Mouse (Mus musculus): ENCODE measurements around the gene Acsl6.

Gene Acsl6

DNA sequence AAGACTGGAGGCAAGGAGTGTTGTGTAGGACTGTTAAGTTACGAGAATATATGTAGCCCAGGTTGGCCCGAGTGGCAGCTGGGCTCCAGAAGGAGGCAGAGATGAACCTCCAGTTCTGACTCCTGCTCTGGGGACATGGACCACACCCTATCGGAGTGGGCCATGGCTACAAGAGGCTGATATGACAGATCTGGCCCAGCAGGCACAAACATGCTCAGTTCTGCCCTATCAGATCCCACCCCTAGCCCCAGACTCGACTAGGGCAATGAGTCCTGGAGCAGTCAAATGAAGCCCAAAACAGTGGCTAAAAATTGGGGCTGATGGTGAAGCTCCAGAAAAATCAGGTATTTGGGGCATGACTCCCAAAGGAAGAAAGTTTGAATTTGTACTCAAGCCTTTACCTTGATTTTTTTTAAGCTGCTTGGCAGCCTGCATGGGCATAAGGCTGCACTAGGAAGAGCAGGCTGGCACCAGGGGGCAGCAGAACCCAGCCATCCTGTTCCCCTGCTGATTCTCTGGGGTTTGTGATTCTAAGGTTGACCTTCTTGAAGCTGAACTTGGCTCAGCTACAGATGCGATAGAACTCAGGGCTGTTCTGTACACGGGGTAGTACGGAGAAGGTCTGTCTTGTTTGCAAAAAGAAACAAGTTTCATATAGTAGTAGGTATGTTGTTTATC, 3.7 kb downstream of the Acsl6 start:
- DNase-seq (ENCODE audit: low spot score), result peak; percentile 78

DNA sequence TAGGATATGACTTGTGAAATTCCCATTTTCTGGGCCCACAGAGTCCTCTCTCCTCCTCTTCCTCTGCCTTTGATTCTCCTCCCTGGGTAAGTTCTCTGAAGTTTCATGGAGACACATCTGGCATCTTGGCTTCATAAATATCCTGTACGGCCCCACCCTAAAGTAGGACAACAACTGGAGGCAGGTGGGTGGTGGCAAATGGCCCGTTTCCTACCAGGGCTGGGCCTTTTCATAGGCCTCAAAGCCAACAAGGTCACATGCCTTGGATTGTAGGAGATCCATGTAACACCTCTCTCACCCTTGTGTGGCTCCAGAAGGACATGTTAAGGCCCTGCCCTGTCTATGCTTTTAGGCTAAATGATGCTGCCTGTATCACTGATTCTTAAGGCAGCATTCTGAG, 7.0 kb downstream of the Acsl6 start:
- DNase-seq (ENCODE audit: low spot score), result no peak

DNA sequence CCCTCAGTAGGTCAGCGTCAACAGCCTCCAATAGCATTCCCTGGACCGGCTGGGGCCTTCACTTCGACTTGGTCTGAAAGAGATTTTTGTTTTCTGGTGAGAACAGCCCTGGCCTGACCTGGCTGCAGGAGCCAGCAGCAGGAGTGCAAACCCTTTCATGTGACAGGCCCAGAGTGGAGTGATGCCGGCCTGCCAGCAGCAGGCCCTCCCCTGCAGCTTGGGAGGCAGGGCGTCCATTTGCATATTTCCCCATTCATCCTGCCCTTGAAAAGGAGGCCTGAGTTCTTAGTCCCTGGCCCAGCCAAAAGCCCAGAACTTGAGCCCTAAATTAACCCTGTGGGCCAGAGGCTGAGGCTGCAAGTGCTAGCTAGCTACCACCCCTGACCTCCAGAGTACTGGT, 8.4 kb downstream of the Acsl6 start:
- DNase-seq (ENCODE audit: low spot score), result peak; percentile 50

DNA sequence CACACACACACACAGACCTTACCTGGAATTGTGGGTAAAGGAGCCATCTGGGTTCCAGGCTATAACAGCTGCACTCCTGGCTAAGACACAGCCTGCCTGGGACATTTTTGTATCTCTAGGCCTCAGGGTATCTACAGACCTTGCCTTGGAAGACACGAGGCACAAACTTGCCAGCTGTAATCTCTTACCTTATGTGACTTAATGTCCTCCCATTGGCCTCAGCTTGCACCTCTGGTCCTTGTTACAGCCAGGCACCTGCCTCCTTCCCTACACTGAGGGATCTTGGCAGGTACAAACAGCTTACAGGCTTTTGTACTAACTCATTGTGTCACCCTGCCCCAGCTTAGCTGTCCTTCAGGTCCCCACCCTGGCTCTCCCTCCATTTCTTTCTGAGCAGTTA, 9.0 kb downstream of the Acsl6 start:
- no peak for DNase-seq (ENCODE audit: low spot score)

DNA sequence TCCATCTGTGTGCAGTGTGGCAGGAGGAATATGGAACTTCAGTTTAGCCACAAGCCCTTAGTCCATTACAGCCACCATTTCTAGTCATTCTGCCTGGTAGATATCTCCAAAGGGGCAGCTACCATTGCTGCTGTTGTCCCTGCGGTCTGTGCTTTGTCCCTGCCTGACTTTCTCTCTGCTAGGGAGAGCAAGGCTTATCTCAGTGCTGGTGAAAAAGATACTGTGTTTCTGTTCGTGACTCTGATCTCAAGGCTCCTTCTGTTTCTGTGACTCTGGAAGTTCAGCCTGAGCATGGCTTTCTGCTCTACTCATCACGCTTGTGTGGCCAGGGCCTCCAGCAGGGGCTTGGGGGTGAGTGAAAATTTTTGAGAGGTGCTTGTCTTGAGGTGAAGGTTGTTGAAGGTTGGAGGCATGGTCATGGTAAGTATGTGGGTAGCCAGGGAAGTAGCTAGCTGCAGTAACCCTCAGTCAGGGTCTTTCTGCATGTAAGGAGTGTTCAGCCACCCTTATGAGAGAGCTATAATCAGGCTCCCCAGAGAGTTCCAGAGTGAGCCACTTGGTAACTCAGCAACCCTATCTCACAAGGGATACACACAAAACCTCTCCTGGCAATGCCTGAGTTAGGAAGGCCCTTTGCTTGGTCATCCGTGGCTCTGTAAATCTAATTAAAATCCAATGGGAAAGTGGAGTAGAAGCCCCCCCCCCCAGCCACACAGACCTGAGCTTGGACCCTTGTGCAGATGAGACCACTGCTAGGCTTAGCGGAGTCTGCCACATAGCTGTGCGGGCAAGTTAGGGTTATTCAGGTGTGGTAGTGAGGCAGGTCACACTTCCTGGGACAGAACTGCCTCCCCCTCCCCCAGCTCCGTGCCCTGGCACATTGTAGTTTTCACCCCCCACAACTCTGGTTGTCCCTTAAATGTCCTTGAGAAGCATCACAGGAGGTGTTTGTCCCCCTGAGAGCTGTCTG, 10.1 kb downstream of the Acsl6 start:
- DNase-seq (ENCODE audit: low spot score), result no peak

DNA sequence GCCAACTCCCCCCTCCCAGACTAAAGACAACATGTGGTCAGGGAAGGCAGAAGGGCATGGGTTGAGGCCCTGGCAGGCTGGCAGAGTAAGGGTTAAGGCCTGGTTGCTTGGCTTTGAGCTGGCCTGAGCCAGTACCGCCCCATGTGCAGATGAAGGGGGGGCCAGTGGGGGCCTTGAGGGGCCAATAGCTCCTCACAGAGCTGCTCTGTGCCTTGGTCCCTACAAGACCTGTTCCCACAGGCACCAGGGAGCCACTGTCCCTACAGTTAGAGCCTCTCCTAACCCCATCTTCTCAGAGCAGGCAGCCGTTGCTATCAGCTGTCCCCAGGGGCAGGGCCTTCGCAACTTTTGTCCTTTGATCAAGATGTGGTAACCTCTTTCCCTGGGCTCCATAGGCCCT, 11.1 kb downstream of the Acsl6 start:
- peak; percentile 30 for DNase-seq (ENCODE audit: low spot score)

DNA sequence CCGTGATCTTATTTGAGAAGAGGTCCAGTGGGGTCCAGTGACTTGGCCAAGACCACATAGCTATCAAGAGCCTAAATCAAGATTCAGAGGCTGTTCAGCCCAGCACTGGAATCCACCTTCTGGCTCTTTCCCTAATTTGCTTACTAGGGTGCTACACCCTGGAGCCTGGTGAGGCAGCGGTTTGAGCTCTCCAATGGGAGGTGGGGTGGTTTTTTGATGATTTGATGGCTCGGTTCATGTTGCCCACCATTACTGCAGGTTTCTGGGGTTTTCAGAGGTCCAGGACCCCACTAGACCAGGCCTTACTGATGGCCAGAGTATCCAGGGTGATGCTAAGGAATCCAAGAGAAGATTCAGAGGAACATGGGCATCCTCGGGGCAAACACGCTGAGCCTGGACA, 11.7 kb downstream of the Acsl6 start:
- DNase-seq (ENCODE audit: low spot score), result no peak

DNA sequence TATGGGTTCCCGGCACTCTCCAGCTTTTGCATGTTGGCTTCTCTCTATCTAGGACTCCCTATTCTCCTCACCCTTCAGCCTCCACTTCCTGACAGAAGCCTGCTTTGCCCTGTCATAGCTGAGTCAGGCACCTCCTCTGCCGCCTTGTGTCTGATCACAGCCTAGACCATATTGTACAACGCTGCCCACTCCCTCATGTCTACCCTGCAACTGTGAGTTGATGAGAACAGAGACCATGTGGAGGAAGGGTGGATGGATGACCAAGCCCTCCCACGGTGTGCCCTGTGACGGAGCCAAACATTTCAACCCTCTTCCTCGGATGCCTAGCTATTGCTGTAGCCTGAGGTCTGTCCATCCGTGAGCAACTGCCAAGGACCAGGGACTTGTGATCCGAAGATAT, 13.8 kb downstream of the Acsl6 start:
- DNase-seq (ENCODE audit: low spot score), result peak; percentile 49

DNA sequence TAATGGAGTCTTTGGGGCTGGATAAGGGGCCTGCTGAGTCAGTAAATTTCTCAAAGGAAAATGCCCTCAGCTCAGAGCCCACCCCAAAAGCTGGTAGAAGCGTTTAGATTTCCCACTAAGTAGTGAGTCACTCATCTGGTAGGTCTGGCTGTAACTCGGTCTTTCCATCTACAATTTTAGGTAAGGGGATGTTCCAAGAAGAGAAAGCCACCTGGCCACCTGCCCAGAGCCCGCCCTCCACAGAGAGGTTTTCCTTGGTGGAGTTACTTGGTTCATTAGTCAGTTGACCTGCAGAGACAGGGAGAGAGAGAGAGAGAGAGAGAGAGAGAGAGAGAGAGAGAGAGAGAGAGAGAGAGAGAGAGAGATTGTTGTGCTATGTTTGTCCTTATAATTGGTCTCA, 14.2 kb downstream of the Acsl6 start:
- DNase-seq (ENCODE audit: low spot score), result no peak

DNA sequence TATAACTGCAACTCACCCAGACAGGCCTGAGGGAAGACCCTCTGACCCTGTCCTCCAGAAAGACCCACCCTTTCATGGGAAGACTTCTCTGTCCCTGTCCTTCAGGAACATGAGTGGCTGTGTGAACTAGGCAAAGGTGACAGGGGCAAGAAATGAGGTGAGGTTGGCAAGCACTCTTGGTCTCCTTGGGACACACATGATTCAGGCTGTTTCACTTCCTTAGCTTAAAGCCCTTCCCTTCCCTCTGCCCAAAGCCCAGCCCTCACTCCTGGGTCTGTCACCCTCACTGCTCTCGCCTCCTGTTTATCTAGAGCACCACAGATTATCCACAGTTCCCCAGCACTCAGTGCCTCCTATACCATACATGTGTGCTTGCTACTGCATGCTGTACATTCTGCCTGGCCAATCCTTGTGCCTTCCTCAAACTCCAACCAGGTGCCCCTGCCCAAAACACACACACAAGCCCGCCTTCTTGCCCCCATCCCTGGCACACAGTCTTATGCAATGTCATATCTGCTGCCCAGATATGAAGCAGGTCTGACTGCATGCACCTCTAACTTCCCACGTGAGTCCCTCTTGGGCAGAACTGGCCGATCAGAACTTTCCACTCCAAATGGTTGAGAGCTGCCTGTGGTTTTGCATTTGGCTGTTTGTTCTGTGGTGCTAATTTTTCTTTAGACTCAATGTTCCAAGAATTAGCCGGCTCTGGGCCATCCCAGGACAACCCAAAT, 18.4 kb downstream of the Acsl6 start:
- DNase-seq (ENCODE audit: low spot score), result no peak

DNA sequence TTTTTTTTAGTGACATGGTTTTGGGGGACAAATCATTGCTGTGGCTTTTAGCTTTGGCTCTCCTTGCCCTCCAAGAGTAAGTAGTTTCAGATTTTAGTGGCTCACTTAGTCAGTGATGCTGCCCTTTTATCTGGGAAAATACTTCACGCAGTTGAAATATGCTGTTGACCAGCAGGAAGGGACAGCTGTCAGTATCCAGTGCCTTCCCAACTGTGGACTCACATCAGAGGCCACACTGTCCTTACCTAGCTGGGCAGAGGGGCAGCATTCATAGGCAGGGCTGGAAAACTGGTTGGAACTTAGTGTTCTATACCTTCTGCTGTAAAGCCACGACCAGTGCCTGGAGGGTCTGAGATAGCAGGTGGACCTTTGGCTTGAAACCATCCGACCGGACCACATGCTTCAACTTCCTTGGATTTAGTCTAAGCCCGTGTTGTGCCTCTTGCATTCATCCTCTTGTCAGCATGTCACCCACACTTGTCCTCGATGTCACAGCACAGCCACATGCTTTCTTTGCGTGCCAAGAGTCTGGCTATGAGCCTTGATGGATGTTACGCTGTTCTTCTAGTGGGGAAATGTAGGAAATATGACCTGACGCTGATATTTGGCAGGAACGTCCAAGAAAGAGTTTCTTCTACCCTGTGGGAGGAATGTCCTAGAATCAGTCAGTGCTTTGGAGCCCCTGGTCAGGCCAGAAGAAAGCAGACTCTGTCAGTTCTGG, 28.0 kb downstream of the Acsl6 start:
- DNase-seq (ENCODE audit: low spot score), result no peak

DNA sequence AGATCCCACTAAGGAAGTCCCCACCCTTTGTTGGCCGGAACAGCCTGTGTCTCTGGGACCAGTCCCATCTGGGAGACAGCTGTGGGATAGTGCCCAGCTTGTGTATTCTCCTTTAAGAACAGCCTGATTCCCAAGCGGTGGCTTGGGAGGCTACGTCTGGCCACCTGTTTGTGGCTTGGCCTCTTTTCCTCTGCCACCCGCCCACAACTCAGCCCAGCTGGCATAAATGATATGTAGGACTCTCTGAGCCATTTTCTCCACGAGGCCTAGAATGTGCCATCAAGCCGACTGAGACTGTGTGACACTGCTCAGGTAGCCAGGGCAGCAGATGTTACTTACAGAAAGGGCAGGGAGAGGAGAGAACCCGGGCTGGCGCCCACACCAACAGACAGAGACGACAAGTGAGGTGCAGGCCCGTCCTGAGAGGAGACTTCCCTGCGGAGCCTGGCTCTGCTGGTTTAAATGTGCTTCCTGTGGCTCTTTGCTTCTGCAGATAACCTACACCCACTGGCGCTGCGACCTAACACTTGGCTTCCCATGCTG, 32.6 kb downstream of the Acsl6 start:
- no peak for DNase-seq (ENCODE audit: low spot score)

DNA sequence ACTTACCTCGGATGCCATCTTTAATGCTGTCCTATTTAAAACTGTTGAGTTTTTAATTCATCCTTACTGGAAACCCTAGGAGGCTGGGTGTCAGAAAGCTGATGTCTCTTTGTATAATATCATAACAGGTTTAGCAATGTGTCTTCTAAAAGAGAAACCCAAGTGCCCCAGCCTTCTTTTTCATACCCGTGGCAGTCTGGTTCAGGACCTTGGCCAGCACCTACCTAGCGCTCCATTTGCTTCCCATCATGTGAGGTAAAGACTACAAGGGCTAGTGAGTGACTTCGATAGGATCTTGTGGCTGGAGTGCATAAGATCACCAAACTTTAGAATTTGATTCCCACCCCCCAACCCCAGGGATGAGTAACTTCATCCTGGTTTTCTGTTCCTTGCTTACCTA, 40.1 kb downstream of the Acsl6 start:
- no peak for DNase-seq (ENCODE audit: low spot score)

DNA sequence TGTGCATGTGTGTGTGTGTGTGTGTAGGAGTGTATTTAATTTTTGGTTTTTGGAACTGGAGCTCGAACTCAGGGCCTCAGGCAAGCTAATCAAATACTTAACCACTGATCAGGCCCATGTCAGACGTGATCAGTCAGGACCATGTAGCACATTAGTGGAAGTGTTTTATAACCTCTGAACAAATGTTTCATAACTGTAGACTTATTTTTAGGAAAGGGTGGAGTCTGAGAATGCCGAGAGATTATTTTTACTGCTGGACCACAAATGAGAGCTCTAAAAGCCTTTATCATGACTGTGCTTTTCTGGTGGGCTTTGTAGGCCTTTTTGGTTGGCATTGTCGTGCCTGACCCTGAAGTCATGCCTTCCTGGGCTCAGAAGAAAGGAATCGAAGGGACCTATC, 48.1 kb downstream of the Acsl6 start:
- no peak for DNase-seq (ENCODE audit: low spot score)

DNA sequence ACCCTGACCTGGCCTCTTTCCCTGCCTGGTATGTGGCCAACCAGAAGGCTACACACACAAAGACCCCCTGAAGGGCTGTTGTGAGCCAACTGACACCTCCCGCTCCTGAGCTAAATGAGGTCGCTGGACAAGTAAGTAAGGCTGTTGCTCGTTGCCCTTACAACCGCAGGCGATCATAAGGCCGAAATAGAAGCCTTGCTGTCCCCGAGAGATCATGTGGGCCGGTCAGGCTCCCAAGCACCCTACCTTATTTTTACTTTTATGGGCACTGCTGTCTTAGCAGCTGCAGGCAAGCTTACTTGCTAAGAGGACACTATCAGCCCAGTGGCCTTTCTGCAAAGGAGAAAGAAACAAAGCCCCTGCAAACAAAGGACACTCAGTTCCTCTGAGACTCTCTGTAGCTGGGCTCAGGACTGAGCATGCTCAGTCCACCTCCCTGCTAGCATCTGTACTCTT, 49.6 kb downstream of the Acsl6 start:
- DNase-seq (ENCODE audit: low spot score), result no peak

DNA sequence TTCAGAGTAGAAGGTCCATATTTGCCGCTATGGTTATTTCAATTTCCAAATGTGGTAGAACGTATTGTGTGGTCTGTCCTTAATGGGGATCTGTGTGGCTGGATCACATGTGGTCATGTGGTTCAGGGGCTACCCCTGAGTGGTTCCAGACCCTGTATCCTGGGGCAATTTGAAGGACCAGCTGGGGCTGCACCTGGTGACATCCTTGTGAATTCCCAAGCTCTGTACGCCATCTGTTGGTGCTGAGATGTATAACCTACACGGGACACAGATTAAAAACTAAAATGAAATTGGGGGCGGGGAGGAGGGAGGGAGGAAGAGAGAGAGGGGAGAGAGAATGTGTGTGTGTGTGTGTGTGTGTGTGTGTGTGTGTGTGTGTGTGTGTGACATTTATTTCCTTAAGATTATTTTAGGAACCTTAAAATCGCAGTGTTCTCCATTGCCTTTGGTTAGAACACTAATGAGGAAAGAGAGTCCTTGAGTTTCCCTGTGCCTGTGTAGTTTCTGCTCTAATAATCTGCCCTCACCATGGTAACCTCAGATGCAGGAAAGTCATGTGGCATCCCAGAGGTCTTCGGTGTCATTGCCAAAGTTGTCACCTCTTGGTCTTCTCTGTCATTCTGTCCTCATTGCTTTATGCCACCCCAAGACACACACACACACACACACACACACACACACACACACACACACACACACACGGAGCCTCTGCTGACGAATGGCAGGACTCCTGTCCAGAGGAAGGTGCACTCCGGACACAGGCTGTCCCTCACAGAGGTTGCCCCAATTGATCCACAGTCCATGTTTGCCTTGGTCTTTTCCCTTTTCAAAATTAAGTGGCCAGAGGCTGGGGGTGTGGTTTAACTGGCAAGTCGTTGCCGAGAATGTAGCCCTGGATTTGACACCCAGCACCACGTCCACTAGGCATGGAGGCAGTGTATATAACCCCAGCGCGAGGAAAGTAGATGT, 51.3 kb downstream of the Acsl6 start:
- peak; percentile 60 for DNase-seq (ENCODE audit: low spot score)

DNA sequence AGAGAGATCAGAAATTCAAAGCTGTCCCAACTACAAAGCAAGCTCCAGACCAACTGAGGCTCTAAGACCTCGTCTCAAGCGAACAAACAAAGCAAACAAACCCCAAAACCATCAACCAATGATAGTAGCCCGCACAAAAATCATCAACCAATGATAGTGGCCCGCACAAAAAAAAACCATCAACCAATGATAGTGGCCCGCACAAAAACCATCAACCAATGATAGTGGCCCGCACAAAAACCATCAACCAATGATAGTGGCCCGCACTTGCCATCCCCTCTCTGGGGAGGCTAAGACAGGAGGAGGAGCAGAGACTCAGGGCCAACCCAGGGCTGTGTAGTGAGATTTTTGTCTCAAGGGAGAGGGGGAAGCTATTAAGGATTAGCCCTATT, 52.0 kb downstream of the Acsl6 start:
- no peak for DNase-seq (ENCODE audit: low spot score)

DNA sequence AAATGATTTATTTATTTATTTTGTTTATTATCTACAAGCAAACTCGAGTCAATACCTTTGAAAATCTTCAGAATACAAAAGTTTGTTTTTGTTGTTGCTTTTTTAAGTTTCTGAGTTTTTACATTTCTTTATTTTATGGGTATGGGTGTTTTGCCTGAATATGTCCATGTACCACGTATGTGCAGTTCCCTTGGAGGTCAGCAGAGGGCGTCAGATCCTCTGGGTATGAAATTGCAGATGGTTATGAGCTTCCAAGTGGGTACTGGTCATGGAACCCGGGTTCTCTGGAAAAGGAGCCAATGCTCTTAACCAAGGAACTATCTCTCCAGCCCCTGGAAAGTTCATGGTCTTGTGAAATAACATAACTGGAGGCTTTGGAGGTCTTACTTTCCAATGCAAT, 53.1 kb downstream of the Acsl6 start:
- no peak for DNase-seq (ENCODE audit: low spot score)

DNA sequence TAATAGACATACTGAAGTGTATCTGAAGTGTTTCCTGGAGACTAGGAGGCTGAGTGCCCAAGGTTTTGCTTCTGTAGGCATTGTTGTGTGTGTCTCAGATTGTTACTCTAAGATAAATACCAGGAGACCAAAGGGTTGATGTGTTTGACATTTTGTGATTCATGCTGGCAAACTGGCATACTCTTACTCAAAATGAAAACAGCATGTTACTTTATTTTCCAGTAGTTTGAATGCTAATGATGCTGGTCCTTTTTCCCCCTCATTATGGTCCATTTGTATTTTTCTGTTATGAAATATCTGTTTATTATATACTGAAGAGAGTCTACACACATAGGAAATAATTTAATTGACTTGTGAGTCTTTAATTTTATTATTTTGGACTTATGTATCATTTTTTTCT, 69.0 kb downstream of the Acsl6 start:
- no peak for DNase-seq (ENCODE audit: low spot score)

DNA sequence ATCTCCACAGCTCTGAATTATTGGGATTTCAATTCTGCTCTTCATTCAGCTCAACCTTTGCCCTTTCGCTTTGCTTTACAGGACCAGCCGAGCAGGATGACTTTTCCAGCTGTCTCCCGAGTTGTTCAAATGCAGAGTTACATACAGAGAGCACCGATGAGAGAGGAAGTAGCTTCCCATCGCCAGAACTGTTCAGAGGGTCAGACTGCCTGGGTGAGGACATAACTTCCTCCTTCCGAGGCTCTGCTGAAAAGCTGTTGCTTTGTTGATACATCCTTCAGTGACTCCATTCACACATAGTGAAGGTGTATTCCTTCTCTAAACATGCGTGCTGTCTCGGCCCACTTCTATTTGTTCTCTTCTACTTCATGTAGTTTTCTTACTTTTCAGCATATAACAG, 86.8 kb downstream of the Acsl6 start:
- DNase-seq (ENCODE audit: low spot score), result no peak

DNA sequence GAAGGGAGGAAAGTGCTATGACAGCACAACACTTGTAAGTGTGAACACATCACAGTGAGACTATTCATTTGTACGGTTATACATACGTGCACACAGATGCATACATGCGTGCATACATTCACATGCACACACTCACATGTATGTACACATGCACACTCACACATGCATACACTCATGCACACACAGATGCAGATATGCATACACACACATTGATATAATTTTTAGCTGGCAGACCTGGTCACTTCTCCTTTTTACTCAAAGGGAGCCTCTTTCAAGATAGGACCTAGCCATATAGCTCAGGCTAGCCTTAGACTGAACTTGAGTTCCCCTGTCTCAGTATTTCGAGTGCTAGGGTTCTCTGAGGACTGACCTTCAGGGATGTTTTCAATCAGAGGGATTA, 87.7 kb downstream of the Acsl6 start:
- DNase-seq (ENCODE audit: low spot score), result no peak

Data from layer of hippocampus, adult 11-12 months (tissue).